Mouse (Mus musculus) skeletal muscle tissue, adult 2 months (tissue): Measurements from ENCODE around the gene Wnt4.

Experiments used
- DNase-seq: peaks from one replicate; pipeline ENCODE4 v3.0.0-alpha.2; 2012; ENCODE audit warnings: low read depth, low spot score

Gene Wnt4

DNA sequence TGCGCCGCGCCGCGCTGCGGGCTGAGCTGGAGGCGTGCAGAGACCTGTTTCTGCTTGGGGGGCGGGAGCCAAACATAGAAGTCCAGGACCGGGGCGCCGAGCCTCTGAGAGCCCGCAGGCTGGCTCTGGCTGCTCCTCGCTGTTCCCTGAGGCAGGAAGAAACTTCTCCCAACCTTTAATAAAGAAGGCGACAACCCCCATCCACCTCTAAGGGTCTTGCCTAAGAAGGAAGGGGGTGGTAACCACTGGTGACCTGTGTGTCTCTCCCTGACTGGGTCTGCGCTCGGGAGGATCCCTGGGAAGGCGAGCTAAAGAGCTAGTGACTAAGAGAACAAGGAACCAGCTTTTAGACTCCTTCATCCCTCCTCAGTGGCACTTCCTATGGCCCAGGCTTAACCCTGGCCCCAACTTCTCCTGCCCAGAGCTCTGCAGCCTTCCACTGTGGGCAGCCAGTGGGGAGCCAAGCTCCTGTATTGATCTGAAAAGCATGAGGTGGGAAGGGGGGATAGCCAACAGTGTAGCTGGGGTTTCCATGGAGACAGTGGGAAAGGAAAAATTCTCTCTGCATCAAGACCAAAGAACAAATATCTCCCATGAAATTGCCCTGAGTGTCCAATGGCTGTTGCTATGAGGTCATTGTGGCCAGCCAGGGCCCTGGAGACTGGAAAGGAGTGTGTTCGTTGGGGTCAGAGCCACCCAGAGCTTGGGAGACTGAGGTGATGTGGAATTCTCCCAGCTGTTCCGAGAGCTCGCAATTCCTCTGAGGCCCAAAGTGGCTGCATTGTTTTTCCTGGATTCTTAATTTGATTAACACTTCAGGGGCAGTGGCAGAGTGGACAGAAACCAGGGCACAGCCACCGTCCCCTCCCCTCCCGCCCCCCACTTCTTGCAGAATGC lies 1.1 kb downstream of the Wnt4 start:
- no peak for DNase-seq

GRCm38 (mm10) chr4:137279346-137279745 lies 2.1 kb downstream of the Wnt4 start:
- DNase-seq = no peak

DNA sequence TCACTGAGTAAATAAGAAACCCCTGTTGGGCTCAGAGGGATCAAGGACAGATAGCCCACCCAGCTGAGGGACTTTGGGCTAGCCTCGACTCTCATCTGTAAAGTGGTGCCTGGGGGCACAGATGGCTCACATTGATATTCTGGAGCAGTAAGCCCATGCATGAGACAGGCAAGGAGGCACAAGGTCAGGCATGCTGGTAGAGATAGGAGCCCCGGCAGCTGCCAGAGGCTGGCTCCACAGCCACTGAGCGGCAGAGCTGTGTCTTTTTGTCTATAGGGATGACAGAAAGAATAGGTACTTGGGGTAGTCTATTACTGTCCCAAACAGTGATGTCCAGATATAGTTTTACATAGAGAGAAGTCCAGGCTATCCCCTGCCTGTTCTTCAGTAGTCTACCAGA lies 4.0 kb downstream of the Wnt4 start:
- no peak for DNase-seq

DNA sequence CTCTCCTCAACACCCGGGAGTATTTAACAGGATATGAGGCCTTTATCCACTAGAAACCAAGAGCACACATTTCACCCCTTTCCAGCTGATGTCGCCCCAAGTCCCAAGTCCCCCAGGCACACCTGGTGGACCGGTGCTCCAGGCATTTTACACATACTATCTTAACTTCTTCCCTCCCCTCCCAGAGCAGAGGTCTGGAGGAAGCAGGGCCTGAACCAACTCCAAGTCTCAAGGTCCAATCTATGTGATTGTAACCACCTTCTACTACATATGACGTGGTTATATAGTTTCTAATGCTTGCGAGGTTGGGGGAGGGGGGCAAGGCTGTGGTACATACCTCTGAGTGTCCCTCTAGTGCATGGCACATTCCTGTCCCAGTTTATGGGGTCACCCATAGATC lies 4.8 kb downstream of the Wnt4 start:
- no peak for DNase-seq

DNA sequence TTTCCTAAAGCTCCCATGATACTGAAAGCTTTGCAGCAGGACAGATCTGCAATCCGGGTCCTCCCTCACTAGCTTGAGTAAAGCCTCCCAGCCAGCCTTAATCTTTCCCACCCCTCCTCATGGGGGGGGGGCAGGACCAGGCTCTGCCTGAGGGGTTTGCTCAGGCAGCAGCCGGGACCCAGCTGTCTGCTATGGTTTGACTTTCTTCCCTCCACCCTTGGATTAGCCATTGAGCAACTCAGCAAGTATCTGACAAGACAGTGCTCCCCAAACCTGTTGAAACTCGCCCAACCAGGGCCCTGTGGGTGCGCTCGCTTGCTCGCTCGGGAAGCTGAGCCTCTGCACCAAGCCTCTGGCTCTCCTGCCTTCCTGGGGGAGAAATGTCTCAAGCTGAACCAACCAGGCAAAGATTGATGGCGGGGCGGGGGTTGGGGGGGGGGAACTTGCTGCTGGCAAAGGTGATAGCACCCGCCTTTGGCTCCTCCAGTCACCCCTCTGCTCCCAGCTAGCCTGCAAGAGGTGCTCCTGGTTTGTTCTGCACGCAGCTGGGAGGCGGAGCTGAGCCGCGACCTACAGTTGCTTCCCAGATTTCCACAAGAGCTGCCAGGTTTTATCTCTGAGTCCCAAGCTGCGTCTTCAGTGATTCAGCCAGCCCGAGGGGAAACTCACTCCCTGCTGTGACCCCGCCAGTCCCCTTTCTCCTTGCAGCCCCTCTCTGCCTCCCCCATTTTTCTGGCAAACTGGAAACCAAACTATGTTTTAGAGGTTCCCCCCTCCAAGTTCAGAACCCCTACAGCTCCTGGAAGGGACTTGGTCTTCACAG lies 5.5 kb downstream of the Wnt4 start:
- DNase-seq = no peak

GRCm38 (mm10) chr4:137283407-137283732 lies 6.1 kb downstream of the Wnt4 start:
- DNase-seq = no peak

DNA sequence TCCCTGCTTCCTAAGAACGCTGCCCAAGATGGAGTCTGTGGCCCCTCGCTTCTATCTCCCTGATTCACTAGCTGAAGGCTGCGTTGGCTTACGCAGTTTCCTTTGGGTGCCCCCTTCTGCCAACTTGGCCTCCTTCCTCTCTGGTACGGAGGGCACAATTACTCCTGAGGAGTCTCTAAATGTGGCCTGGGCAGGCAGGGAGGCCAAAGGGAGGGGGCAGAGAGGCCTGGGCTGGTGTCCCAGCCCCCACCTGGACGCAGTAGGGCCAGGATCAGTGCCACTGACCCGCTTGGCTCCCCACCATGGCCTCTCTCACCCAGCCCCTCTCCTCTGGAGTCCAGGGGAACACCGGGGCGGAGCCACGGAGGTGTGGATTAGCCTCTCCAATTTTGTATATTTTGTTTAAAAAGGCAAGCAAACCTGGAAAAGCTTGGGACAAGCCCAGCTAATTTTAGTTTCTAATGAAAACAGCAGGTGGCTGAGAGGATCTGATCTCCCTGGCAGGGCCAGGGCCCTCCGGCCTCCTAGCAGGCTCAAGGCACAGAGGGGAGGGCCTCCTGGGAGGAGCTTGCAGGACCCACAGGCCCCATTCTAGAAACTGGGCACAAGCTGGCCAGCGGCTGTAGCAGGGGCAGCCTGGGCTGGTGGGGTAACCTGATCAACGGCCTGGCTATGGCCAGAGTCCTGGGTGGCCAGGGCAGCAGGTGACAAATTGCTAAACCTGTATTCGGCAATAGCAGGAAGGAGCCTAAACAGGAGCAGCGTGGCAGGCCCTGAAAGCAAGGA lies 8.8 kb downstream of the Wnt4 start:
- peak; percentile 70 for DNase-seq

GRCm38 (mm10) chr4:137286662-137286953 lies 9.3 kb downstream of the Wnt4 start:
- DNase-seq = peak; percentile 49

DNA sequence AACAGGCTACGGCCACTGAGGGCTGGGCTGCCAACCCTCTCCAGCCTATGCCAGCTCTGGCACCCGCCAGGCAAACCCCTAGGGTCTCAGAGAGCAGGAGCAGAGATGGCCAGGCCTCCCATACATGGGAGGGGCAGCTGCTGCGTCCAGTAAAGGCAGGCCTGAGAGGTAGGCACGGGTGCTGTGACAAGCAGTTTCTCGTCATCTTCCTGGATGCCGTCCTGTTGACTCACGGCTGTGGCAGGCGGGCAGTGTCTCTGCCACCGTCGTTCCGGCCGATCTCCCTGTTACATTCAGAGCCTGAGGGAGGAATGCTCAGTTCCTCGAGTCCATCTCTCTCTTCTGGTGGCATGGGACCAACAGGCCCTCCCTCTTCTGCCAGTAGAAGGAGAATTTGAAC lies 9.9 kb downstream of the Wnt4 start:
- peak; percentile 64 for DNase-seq

GRCm38 (mm10) chr4:137287818-137288217 lies 10.5 kb downstream of the Wnt4 start:
- peak; percentile 48 for DNase-seq

DNA sequence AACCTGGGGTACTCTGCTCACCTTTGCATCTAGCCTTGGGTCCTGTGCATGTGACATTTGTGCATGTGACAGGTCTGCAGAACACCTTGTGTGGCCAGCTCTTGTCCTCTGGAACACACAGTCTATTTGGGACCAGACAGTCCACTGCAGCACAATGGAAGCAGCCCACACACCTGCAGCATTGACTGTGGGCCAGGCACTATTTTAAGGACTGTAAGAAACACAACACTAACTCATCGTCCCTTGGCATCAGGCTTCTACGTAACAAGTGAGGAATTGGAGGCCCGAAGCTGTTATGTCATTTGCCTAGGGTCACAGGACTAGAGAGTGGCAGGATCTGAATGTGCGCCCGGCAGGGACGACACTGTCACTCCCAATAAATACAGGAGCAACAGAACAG lies 12.4 kb downstream of the Wnt4 start:
- no peak for DNase-seq

- no peak for DNase-seq
These were observed 13.0 kb downstream of the Wnt4 start for GRCm38 (mm10) chr4:137290250-137290649.

DNA sequence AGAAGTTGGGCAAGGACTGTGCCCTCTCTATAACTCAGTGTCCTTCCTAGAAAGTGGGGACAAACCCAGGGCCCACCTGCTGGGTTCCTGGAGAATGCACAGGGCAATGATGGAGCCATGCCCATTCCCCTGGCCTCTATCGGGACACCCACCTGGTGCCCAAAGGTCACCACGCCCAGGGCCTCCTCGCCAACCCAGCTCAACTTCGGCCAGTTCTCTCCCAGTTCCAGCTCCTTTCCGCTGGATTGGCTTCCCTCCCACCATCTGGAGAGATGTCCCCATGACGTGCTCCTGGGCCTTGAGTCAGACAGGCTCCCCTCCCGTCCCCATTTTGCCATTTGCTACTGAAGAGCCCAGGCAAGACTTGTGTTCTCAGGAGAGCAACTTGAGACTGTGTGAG lies 15.3 kb downstream of the Wnt4 start:
- peak; percentile 44 for DNase-seq

DNA sequence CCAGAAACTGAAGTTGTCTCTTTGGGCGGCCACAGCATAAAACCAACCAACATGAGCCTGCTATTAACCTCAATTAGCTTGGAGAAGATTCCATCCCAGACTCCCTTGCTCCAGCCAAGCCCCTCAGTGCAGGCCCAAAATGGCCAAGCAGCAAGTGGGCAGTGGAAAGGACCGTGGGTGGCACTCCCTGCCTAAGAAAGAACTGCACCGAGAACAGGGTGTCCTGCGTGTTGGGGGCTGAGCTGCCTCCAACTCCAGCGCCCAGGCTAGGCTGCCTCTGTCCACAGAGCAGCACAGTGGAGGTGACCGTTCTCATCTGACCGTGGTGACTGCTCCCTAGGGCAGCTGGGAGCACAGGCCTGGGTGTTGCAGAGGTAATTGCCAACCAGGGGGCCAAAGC lies 16.7 kb downstream of the Wnt4 start:
- no peak for DNase-seq

DNA sequence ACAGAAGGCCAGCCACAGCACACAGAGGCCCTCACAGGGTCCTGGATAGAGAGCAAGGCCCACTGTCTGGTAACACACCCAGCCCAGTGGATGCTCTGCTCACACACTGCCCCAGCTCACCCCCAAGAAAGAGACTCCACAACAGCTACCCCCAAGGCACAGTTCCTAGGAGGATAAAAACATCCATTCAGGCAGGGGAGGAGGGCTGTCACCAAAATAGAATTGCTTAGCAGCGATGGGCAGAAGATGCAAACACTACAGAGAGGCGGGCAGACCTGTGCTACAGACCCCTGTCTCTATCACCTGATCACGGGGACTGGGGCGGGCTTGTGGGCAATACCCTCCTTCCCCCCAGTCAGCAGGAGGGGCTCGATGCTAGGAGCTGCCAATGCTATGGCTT lies 17.2 kb downstream of the Wnt4 start:
- DNase-seq = no peak

DNA sequence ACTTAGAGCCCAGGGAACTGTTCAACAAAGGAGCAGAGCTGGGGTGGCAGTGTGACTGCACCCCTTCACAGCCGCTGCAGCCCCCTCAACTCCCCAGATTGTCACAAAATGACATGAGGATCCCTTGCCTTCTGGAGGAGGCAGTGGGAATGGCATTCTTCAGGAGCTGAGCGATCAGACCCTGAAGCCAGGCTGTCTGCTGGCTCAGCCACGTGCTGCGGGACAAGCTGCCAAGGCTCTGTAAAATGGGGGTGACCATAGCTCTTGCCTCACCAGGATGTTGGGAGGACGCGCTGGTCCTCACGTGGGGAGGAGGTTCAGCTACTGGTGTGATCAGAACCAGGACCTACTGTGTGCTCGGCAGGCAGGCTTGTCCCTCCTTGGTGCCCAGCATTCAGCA lies 17.7 kb downstream of the Wnt4 start:
- no peak for DNase-seq

GRCm38 (mm10) chr4:137297611-137298010 lies 20.3 kb downstream of the Wnt4 start:
- DNase-seq = no peak

DNA sequence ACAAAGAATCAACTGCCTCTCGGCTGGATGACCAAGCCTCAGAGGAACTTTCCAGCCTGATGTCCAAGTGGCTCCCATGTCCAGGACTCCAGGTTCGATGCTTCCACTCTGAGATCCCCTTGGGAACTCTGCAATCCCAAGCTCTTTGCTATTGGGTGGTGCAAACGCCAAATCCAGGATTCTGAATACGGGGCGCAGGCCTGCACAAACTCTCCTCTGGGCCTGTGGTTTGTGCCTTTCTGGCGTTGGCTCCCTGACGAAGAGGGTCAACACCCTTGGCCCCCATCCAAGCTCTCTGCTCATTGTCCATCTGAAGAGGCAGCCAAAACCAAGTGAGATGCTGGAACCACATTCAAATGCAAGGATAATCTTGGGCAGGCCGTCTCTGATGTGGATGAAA lies 21.1 kb downstream of the Wnt4 start:
- DNase-seq = no peak

DNA sequence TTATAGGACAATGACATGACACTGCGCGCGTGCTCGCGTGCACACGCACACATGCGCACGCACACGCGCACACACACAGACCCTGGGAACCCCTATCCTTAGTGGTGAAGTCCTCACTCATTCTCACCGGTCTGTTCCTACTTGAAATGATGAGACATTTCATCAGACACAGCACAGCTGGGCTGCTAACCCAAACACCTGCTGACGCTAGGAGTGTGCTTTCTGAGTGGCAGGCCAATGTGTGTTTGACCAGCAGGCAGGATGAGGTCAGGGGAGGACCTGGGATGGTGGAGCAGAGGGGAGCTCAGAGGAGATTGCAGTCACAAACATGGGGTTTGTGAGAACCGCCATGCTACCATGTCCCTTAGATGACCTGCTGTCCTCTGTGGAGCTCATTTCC lies 22.9 kb downstream of the Wnt4 start:
- DNase-seq = no peak

DNA sequence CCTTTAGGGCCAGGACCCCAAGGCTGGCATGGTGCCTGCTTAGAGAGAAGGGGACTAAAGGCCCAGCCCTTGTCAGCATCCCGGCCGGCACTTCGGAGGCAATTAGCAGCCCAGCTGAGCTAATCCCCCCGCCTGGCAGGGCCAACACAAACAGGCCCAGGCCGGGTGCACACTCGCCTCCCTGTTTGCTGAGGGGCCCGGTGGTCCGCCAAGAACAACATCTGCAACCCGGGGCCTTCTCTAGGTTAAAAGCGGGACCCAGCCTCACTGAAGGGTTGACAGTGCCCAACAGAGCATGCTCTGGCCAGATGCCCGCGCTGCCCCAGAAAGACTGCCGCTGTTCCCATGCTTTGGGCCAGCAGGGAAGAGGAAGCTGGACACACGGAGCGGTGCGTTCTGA lies 24.3 kb downstream of the Wnt4 start:
- DNase-seq = no peak

GRCm38 (mm10) chr4:137304106-137304505 lies 26.8 kb downstream of the Wnt4 start:
- DNase-seq = no peak

DNA sequence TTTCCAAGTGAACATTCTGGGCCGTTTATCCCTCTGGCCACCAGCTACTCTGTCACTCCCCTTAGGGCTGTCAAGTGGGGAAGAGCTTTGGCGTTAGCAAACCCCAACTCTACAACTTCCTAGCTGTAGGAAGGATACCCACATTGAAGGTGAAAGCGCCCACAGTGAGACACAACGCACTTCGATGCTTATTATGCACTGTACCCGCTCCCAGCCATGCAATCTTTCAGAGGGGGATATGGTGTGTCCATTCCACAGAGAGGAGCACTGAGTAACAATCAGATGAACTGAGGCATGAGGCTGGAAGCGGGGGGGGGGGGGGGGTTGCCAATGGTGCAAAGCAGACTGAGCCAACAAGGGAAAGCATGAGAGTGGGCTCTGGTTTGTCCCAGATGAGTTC lies 27.8 kb downstream of the Wnt4 start:
- no peak for DNase-seq
